ENCODE assay signal across 8 mouse cellular contexts in the genomic region with DNA sequence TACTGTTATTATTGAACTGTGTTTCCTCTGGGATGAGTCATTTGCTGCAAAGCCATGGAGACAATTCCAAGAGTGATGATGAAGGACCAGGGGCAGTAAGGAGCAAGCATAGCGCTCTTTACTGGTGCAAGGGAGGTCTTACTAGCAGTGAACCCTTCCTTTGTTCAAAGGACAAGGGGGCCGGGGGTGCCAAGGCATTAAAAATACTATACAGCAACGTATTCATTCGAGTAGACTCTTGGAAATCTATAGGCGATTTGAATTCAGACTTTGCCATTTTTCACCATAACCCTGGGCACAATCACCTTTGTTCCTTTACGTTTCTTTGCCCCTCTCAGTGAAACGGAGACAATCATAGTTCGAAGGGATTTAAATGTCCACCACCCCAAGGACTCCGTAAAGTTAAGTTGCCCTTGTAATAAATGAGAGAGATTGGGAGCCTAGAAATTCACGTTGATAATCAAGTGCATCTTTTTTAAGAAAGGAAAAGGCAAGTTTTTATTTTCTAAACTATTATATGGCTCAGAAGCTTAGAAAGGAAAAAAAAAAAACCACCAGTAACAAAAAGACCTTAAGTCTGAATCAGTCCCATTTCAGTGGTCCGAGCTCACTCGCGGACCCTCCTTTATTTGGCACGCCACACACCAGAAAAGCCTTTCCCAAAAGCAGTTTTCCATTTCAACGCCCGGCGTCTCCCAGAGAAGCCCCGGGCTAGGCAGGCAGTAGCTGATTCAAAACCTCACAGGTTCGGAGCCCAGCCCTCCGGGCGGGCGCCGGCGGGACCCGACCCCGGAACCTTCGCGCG. TPM values are rescaled to one million over a fixed set of nuclear protein-coding genes. Genes with fewer than 3 reads are reported as not detected.
DNase-seq lines count a peak whose midpoint lies in the region; ATAC-seq and TF ChIP-seq lines count a peak whose summit lies in the region.

No protein-coding gene starts in this region.

- TF ChIP-seq CTCF in embryonic fibroblast, embryonic 13.5 days (IDR thresholded peaks at IDR 0.05; ENCODE audit: borderline replicate concordance, insufficient read depth, low read length), result no peak

- peak overlapping the region; percentile 97 for H3K4me3 ChIP-seq in kidney, embryonic 15.5 days (replicated peaks)
- peak overlapping the region; percentile 54 for H3K4me3 ChIP-seq in embryonic fibroblast, embryonic 13.5 days (ENCODE audit: insufficient read depth, low read length)
- H3K4me3 ChIP-seq in intestine, embryonic 15.5 days (replicated peaks), result peak overlapping the region; percentile 98
- H3K4me3 ChIP-seq in midbrain, embryonic 16.5 days (ENCODE audit: low read depth, low read length), result peak overlapping the region; percentile 99

- H3K27me3 ChIP-seq in kidney, embryonic 15.5 days, result no peaks in the 10 kb centered on the region
- no peaks in the 10 kb centered on the region for H3K27me3 ChIP-seq in intestine, embryonic 15.5 days (replicated peaks)
- H3K27me3 ChIP-seq in midbrain, embryonic 16.5 days (ENCODE audit: control insufficient read depth, insufficient read depth, low read depth, low read length), result no peaks in the 10 kb centered on the region

- H3K36me3 ChIP-seq in kidney, embryonic 15.5 days, result 0 out of 2 replicates have a peak, but pooled peaks cover under 1% of the 10 kb centered on the region
- H3K36me3 ChIP-seq in intestine, embryonic 15.5 days, result no peaks in the 10 kb centered on the region
- no peaks in the 10 kb centered on the region for H3K36me3 ChIP-seq in midbrain, embryonic 16.5 days (ENCODE audit: control insufficient read depth, insufficient read depth, low read length)

- no peak for DNase-seq in kidney, postnatal 10 days
- peak; percentile 9 for DNase-seq in NIH3T3 (ENCODE audit: low read depth)
- no peak for DNase-seq in urinary bladder, postnatal 25 days (ENCODE audit: low spot score)
- DNase-seq in adrenal gland, postnatal 25 days, result no peak

- peak overlapping the region; percentile 79 for H3K4me2 ChIP-seq in kidney, embryonic 15.5 days
- peak overlapping the region; percentile 69 for H3K4me2 ChIP-seq in intestine, embryonic 15.5 days (replicated peaks)
- peak overlapping the region; percentile 69 for H3K4me2 ChIP-seq in midbrain, embryonic 16.5 days (ENCODE audit: low read length)

- H3K9me3 ChIP-seq in kidney, embryonic 15.5 days (replicated peaks), result no peaks in the 10 kb centered on the region
- H3K9me3 ChIP-seq in intestine, embryonic 15.5 days, result no peaks in the 10 kb centered on the region
- peaks cover 3% of the 10 kb centered on the region; the same call in 1 of the 2 replicates for H3K9me3 ChIP-seq in midbrain, embryonic 16.5 days (replicated peaks; ENCODE audit: control insufficient read depth, low read length, poor library complexity, severe bottlenecking)

- no peak for ATAC-seq in kidney, embryonic 15.5 days (replicated peaks; ENCODE audit: low FRiP score)
- no peak for ATAC-seq in intestine, embryonic 15.5 days
- ATAC-seq in midbrain, embryonic 16.5 days, result no peak

- peaks cover 18% of the 10 kb centered on the region for H3K4me1 ChIP-seq in kidney, embryonic 15.5 days
- H3K4me1 ChIP-seq in embryonic fibroblast, embryonic 13.5 days (ENCODE audit: control insufficient read depth, insufficient read depth, low read length), result peaks cover 6% of the 10 kb centered on the region
- peaks cover 8% of the 10 kb centered on the region; the same call in 1 of the 2 replicates for H3K4me1 ChIP-seq in intestine, embryonic 15.5 days (replicated peaks)
- H3K4me1 ChIP-seq in midbrain, embryonic 16.5 days (ENCODE audit: control insufficient read depth, insufficient read depth, low read length), result peaks cover 23% of the 10 kb centered on the region

- 11% methylated on average over 29 of the region's 29 CpGs for WGBS in kidney, embryonic 15.5 days
- WGBS in intestine, embryonic 15.5 days, result 13% methylated on average over 29 of the region's 29 CpGs
- 7% methylated on average over 25 of the region's 29 CpGs for WGBS in midbrain, embryonic 16.5 days

- peak overlapping the region; percentile 93 for H3K27ac ChIP-seq in kidney, embryonic 15.5 days
- peak overlapping the region; percentile 64 for H3K27ac ChIP-seq in embryonic fibroblast, embryonic 13.5 days (ENCODE audit: insufficient read depth, low read length)
- H3K27ac ChIP-seq in intestine, embryonic 15.5 days, result peak overlapping the region; percentile 94
- H3K27ac ChIP-seq in midbrain, embryonic 16.5 days (ENCODE audit: low read length), result peak overlapping the region; percentile 96

- no peak for TF ChIP-seq POLR2A in embryonic fibroblast, embryonic 13.5 days (IDR thresholded peaks at IDR 0.05; ENCODE audit: low read depth, low read length)

- peak overlapping the region; percentile 95 for H3K9ac ChIP-seq in kidney, embryonic 15.5 days
- H3K9ac ChIP-seq in intestine, embryonic 15.5 days, result peak overlapping the region; percentile 97
- H3K9ac ChIP-seq in midbrain, embryonic 16.5 days (ENCODE audit: low read depth, low read length), result peak overlapping the region; percentile 100

RNA-seq across cellular contexts. Expression of gene Plekha5, which starts 0.6 kb away (rescaled TPM):
- 48.4 and 50.1 TPM in 2 replicates for polyA plus RNA-seq in kidney, embryonic 15.5 days (2015; fragmentation: Nextera tagmentation; extraction: Ambion mirVana)
- polyA plus RNA-seq in embryonic fibroblast, embryonic 13.5 days (2011; ENCODE audit: insufficient read length, low read depth, missing spikeins), result 53.1 and 55.7 TPM in 2 replicates
- polyA plus RNA-seq in intestine, embryonic 15.5 days (2015; fragmentation: Nextera tagmentation; extraction: Ambion mirVana), result 40.8 and 43.2 TPM in 2 replicates
- polyA plus RNA-seq in midbrain, embryonic 16.5 days (2015; fragmentation: Nextera tagmentation; extraction: Ambion mirVana), result 33.5 and 38.3 TPM in 2 replicates
- total RNA-seq in adrenal gland, postnatal 25 days (2021), result 43.5 and 57.6 TPM in 2 replicates
